Mouse (Mus musculus) heart, embryonic 13.5 days (tissue): ENCODE measurements around the gene Mtx3. TPM values are rescaled to one million over a fixed set of nuclear protein-coding genes. Genes with fewer than 3 reads are reported as not detected.

Source experiments
- ATAC-seq: fragments of 200-750 bp; cut with Nextera tagmentation; 2 replicates; pipeline ENCODE4 v1.8.0; 2017; ENCODE audit warnings: moderate TSS enrichment; ENCODE audit not compliant: insufficient number of reproducible peaks, low FRiP score, low TSS enrichment; ENCODE audit errors: extremely low read depth
- H3K27ac ChIP-seq: fragments of 300-500 bp; sonication (generic); replicated peaks from 2 replicates; pipeline ENCODE4 v1.5.1; 2015; ENCODE audit warnings: moderate library complexity, mild to moderate bottlenecking, inconsistent platforms
- H3K27me3 ChIP-seq: fragments of 300-500 bp; sonication (generic); replicated peaks from 2 replicates; pipeline ENCODE4 v1.6.1; 2015; ENCODE audit warnings: mild to moderate bottlenecking, inconsistent platforms
- H3K36me3 ChIP-seq: fragments of 300-500 bp; sonication (generic); 2 replicates; pipeline ENCODE4 v1.6.1; 2015; ENCODE audit warnings: mild to moderate bottlenecking, inconsistent platforms
- H3K4me1 ChIP-seq: fragments of 300-500 bp; sonication (generic); 2 replicates; pipeline ENCODE4 v1.6.1; 2015; ENCODE audit warnings: inconsistent platforms
- H3K4me2 ChIP-seq: fragments of 300-500 bp; sonication (generic); 2 replicates; pipeline ENCODE4 v1.6.1; 2015; ENCODE audit warnings: inconsistent platforms, mild to moderate bottlenecking, moderate library complexity
- H3K4me3 ChIP-seq: fragments of 300-500 bp; sonication (generic); 2 replicates; pipeline ENCODE4 v1.5.1; 2015; ENCODE audit warnings: moderate library complexity, mild to moderate bottlenecking, inconsistent platforms
- H3K9ac ChIP-seq: fragments of 300-500 bp; sonication (generic); 2 replicates; pipeline ENCODE4 v1.6.1; 2015; ENCODE audit warnings: inconsistent platforms, mild to moderate bottlenecking, moderate library complexity
- H3K9me3 ChIP-seq: fragments of 300-500 bp; sonication (generic); 2 replicates; pipeline ENCODE4 v1.6.1; 2016; ENCODE audit warnings: inconsistent platforms
- WGBS: fragments of 180-500 bp; shearing (Covaris S2); methylation state at CpG from one replicate; pipeline ENCODE4 v1.1.7; 2015; ENCODE audit warnings: mixed read lengths; 5-methylcytosine and 5-hydroxymethylcytosine counted together
- polyA plus RNA-seq: library from polyadenylated mRNA; unstranded; fragments of >200 nt; fragmentation: Nextera tagmentation; extraction: Ambion mirVana; gene quantifications from 2 replicates; pipeline ENCODE4 v1.2.1, GENCODE M21; 2015

Gene Mtx3
- polyA plus RNA-seq, 1 experiment from 2014 or later: 2.3 TPM

GRCm38 (mm10) chr13:92848002-92848401 lies 3.4 kb downstream of the Mtx3 start:
- H3K4me2 ChIP-seq: no peak overlapping the region
- H3K4me1 ChIP-seq: peaks cover 13% of the 10 kb centered on the region; the same call in 1 of the 2 replicates
- H3K9ac ChIP-seq: no peak overlapping the region
- H3K27me3 ChIP-seq: no peaks in the 10 kb centered on the region
- no peaks in the 10 kb centered on the region for H3K9me3 ChIP-seq
- H3K27ac ChIP-seq: no peak overlapping the region
- no peak for ATAC-seq
- peaks cover 64% of the 10 kb centered on the region for H3K36me3 ChIP-seq
- H3K4me3 ChIP-seq: no peak overlapping the region
- 53% methylated on average over 5 of the region's 5 CpGs for whole genome bisulfite sequencing

GRCm38 (mm10) chr13:92855901-92856300 lies 11.3 kb downstream of the Mtx3 start:
- H3K36me3 ChIP-seq: peaks cover 51% of the 10 kb centered on the region
- no peak overlapping the region for H3K4me3 ChIP-seq
- H3K9ac ChIP-seq: no peak overlapping the region
- no peaks in the 10 kb centered on the region for H3K27me3 ChIP-seq
- no peak for ATAC-seq
- H3K27ac ChIP-seq: no peak overlapping the region
- no peak overlapping the region for H3K4me2 ChIP-seq
- 80% methylated on average over 4 of the region's 4 CpGs for WGBS
- no peaks in the 10 kb centered on the region for H3K9me3 ChIP-seq
- H3K4me1 ChIP-seq: peaks cover 18% of the 10 kb centered on the region

GRCm38 (mm10) chr13:92858808-92859207 lies 14.2 kb downstream of the Mtx3 start:
- Histone ChIP-seq H3K9me3 (no peaks in the 10 kb centered on the region), H3K4me1 (peaks cover 22% of the 10 kb centered on the region), H3K4me3 (no peak overlapping the region), H3K27ac (no peak overlapping the region), H3K27me3 (no peaks in the 10 kb centered on the region), H3K9ac (no peak overlapping the region), H3K36me3 (peaks cover 23% of the 10 kb centered on the region), H3K4me2 (no peak overlapping the region)
- ATAC-seq: no peak
- 75% methylated on average over 5 of the region's 5 CpGs for WGBS

GRCm38 (mm10) chr13:92859959-92860358 lies 15.4 kb downstream of the Mtx3 start:
- Histone ChIP-seq H3K4me1 (peaks cover 22% of the 10 kb centered on the region), H3K4me3 (no peak overlapping the region), H3K4me2 (no peak overlapping the region), H3K27me3 (no peaks in the 10 kb centered on the region), H3K9me3 (no peaks in the 10 kb centered on the region), H3K27ac (peak overlapping the region; percentile 65), H3K9ac (no peak overlapping the region), H3K36me3 (peaks cover 14% of the 10 kb centered on the region)
- WGBS: 30% methylated on average over 4 of the region's 4 CpGs
- no peak; the same call in 1 of the 2 replicates for ATAC-seq

- H3K9ac ChIP-seq: no peak overlapping the region
- H3K4me1 ChIP-seq: peaks cover 7% of the 10 kb centered on the region
- WGBS: 63% methylated on average over 7 of the region's 7 CpGs
- no peaks in the 10 kb centered on the region for H3K27me3 ChIP-seq
- ATAC-seq: no peak
- no peak overlapping the region for H3K27ac ChIP-seq
- no peak overlapping the region for H3K4me3 ChIP-seq
- H3K36me3 ChIP-seq: no peaks in the 10 kb centered on the region
- H3K4me2 ChIP-seq: no peak overlapping the region
- no peaks in the 10 kb centered on the region for H3K9me3 ChIP-seq
Measured at GRCm38 (mm10) chr13:92865358-92865757, 20.8 kb downstream of the Mtx3 start.

- Histone ChIP-seq H3K9ac (no peak overlapping the region), H3K4me3 (no peak overlapping the region), H3K27ac (no peak overlapping the region), H3K27me3 (no peaks in the 10 kb centered on the region), H3K36me3 (no peaks in the 10 kb centered on the region), H3K9me3 (no peaks in the 10 kb centered on the region), H3K4me2 (no peak overlapping the region), H3K4me1 (no peaks in the 10 kb centered on the region)
- no peak for ATAC-seq
- WGBS: 61% methylated on average over 1 of the region's 1 CpGs
Measured at GRCm38 (mm10) chr13:92866680-92867079, 22.1 kb downstream of the Mtx3 start.

DNA sequence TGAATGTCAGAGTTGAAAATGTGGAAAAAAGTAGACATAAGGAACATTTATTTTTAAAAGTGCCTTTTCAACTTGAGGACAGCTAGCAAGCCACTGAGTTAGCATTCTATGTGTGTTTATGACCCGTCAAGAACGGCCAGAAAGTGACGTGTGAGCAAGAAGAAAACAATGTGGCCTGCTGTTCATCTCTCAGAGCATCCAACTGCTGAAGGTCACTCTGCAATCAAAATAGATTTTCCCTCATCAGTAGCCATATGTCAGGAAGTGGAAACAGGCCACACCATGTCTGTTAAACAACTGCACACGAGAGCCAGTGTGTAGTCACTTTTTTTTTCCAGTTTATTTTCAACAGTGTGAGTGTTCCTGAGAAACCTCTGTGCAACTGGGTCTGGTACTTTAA lies 35.0 kb downstream of the Mtx3 start:
- H3K27me3 ChIP-seq: no peaks in the 10 kb centered on the region
- 37% methylated on average over 4 of the region's 4 CpGs for WGBS
- no peak overlapping the region for H3K4me2 ChIP-seq
- peaks cover 15% of the 10 kb centered on the region for H3K4me1 ChIP-seq
- ATAC-seq: no peak
- H3K4me3 ChIP-seq: no peak overlapping the region
- no peaks in the 10 kb centered on the region for H3K36me3 ChIP-seq
- H3K27ac ChIP-seq: no peak overlapping the region
- H3K9ac ChIP-seq: no peak overlapping the region
- no peaks in the 10 kb centered on the region for H3K9me3 ChIP-seq

GRCm38 (mm10) chr13:92879933-92880332 lies 35.4 kb downstream of the Mtx3 start:
- Histone ChIP-seq H3K27ac (no peak overlapping the region), H3K4me3 (no peak overlapping the region), H3K9ac (no peak overlapping the region), H3K36me3 (no peaks in the 10 kb centered on the region), H3K4me1 (peaks cover 15% of the 10 kb centered on the region), H3K4me2 (no peak overlapping the region), H3K9me3 (no peaks in the 10 kb centered on the region), H3K27me3 (no peaks in the 10 kb centered on the region)
- 77% methylated on average over 9 of the region's 9 CpGs for WGBS
- ATAC-seq: no peak

GRCm38 (mm10) chr13:92880589-92880988 lies 36.0 kb downstream of the Mtx3 start:
- Histone ChIP-seq H3K9me3 (no peaks in the 10 kb centered on the region), H3K27me3 (no peaks in the 10 kb centered on the region), H3K4me3 (no peak overlapping the region), H3K27ac (no peak overlapping the region), H3K4me2 (no peak overlapping the region), H3K4me1 (peaks cover 15% of the 10 kb centered on the region), H3K9ac (no peak overlapping the region), H3K36me3 (no peaks in the 10 kb centered on the region)
- no peak for ATAC-seq

- Histone ChIP-seq H3K27me3 (no peaks in the 10 kb centered on the region), H3K27ac (no peak overlapping the region), H3K4me1 (peaks cover 15% of the 10 kb centered on the region), H3K4me2 (no peak overlapping the region), H3K9me3 (no peaks in the 10 kb centered on the region), H3K9ac (no peak overlapping the region), H3K36me3 (no peaks in the 10 kb centered on the region), H3K4me3 (no peak overlapping the region)
- ATAC-seq: no peak
- WGBS: 58% methylated on average over 9 of the region's 9 CpGs
Measured at GRCm38 (mm10) chr13:92882271-92882985, 37.9 kb downstream of the Mtx3 start.

GRCm38 (mm10) chr13:92882986-92883720 lies 38.6 kb downstream of the Mtx3 start:
- Histone ChIP-seq H3K9me3 (no peaks in the 10 kb centered on the region), H3K4me2 (no peak overlapping the region), H3K27me3 (no peaks in the 10 kb centered on the region), H3K4me3 (no peak overlapping the region), H3K36me3 (no peaks in the 10 kb centered on the region), H3K4me1 (peaks cover 15% of the 10 kb centered on the region), H3K9ac (no peak overlapping the region), H3K27ac (no peak overlapping the region)
- WGBS: 85% methylated on average over 7 of the region's 7 CpGs
- no peak for ATAC-seq

DNA sequence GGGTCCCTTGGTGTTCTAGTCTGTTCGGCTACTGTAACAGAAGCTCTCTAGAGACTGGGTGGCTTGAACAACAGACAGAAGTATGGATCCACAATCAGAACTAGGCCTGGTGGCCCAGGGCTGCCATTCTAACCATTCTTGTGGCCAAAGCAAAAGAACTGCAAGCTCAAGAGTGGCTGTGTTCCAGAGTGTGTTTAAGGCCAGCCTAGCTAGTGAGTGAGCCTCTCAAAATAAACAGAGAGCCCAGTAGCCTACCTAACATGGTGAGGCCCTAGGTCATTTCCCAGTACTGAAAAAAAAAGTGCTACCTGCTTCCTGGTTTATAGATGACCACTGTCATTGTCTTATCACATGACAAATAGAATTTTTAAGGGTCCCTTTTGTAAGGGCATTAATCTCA lies 39.6 kb downstream of the Mtx3 start:
- WGBS: 84% methylated on average over 1 of the region's 1 CpGs
- Histone ChIP-seq H3K4me3 (no peak overlapping the region), H3K27ac (no peak overlapping the region), H3K27me3 (no peaks in the 10 kb centered on the region), H3K36me3 (no peaks in the 10 kb centered on the region), H3K4me1 (peaks cover 14% of the 10 kb centered on the region), H3K4me2 (no peak overlapping the region), H3K9ac (no peak overlapping the region), H3K9me3 (no peaks in the 10 kb centered on the region)
- ATAC-seq: no peak
